Mouse (Mus musculus): ENCODE results near the gene Slc26a11. TPM values are rescaled to one million over a fixed set of nuclear protein-coding genes. Genes with fewer than 3 reads are reported as not detected.
"Not testable (repeated sequence)": the region's sequence is repeated elsewhere in the genome, so short reads cannot be mapped to it uniquely, and the experiment has no call there.

Gene Slc26a11
- total RNA-seq, 2 experiments from 2014 or later, result 3.5 to 4.3 TPM

DNA sequence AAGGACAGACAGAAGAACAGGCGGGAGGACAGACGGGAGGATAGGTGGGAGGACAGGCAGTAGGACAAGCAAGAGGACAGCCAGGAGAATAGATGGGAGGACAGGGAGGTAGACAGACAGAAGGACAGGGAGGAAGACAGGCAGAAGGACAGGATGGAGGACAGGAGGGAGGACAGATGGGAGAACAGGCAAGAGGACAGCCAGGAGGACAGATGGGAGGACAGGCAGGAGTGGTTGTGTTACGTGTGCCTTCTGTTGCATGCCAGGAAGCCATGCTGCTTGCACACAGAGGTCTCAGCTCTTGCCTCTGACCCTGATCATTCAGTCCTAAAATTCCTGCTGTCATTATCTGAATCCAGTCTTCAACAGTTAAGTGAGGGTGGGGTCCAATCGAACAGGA, 1.4 kb upstream of the Slc26a11 start:
- DNase-seq (ENCODE audit: low spot score in 2 of 2), result no peak
- intact Hi-C loops (cut with DNase I), result no loop called here

DNA sequence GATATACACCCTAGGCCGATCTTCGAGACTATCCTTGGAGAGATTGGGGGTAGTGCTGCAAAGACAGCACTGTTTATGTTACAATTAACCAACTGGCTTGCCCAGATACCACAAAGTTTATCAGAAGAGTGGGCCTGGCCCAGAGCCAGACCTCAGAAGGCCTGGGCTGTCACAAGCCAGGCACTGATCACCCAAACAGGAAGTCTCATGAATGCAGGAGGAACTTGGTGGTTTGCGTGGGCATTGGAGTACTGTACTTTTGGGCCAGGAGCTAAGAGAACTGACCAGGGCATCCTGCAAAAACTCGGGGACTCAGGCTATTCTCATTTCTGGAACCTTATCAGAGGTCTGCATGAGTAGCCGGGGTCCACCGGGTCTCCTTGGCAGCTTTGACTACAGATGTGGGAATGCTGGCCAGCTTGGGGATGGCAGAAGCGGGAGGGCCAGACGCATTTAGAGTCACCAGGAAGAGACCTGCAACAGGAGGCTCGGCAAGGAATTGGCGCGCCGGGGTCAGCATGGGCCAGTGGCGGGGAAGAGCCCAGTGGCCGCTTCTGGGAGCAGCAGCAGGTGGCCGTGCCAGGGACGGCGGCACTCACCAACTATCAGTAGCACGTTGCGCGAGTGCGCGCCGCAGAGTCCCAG, 437 bp upstream of the Slc26a11 start:
- DNase-seq (ENCODE audit: low spot score in 2 of 2), result peak in 1 of 2 experiments; percentile 15
- intact Hi-C loops (cut with DNase I), result no loop called here

DNA sequence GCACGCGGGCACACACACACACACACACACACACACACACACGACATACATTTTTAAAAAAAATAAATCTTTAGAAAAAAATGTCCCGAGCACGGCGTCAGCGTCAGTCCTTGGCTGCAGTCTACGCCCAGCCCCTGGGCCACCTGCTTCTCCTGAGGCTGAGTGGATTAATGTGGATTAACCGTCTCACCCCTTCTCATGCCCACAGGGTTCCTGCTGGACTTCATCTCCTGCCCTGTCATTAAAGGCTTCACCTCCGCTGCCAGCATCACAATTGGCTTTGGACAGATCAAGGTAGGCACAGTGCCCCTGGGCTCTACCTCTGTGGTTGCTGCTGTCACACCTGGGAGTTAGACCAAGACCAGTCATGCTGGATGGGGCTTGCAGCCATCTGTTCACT, 3.7 kb downstream of the Slc26a11 start:
- intact Hi-C loops (cut with DNase I), result no loop called here
- no peak for DNase-seq (ENCODE audit: low spot score in 2 of 2)

DNA sequence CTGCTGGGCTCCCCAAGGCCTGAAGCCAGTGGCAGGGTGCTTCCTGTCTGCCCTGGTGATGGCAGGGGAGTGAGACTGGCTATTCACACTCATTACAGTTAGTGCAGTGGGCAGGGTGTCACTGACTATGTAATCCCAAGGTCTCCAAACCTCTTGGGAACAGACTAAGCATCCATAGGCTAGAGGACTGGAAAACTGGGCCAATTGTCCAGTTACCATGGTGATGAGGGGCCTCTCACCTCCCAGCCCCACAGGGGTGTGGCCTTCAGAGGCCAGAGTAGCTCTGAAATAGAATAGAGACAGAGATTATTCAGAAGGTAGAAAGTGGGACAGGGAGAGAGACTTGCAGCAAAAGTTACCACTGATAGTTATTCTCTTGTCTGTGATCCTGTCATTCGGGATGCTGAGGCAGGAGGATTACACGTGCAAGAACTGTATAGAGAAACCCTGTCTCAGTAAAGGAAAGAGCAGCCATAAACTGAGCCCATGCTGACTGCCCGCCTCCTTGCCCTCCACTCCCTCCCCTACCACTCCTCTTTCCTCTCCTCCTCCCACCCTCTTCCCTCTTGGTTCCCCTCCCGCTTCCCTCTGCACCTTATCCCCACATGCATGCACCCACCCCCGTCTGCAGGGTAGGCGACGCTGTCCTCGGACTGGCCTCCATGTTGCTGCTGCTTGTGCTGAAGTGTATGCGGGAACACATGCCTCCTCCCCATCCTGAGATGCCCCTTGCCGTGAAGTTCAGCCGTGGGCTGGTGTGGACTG, 7.6 kb downstream of the Slc26a11 start:
- intact Hi-C loops (cut with DNase I), result loop anchor here (5.0 kb wide), 1 partner anchor 56 kb away; the partner anchor contains the start of gene Card14
- no peak for DNase-seq (ENCODE audit: low spot score in 2 of 2)

DNA sequence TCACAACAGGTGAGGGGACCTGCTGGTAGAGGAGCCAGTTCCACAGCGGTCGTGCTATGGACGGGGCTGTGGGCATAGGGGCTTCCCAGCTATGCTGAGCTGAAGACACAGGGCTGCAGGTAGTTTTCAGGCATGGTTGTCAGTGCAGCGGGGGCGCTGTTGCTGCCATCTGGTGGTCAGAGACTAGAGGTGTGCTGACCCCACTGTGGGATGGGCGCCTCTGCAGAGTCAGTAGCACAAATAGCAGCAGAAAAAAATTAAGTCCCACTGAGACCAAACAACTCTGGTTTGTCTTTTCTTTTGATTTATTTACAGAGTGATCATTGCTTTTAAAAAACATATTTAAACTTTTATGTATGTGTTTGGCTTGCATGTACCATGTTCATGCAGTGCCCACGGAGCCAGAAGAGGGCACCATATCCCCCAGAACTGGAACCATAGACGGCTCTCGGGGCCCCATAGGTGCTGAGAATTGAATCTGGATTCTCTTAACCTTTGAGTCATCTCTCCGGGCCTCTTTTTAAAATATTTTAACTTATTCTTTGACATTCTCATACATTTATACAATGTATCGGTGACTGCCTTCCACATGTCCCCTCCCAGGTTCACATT, 8.3 kb downstream of the Slc26a11 start:
- intact Hi-C loops (cut with DNase I), result loop anchor here (5.0 kb wide), 1 partner anchor 56 kb away; the partner anchor contains the start of gene Card14
- DNase-seq (ENCODE audit: low spot score in 2 of 2), result peak; percentile 54 to 62

DNA sequence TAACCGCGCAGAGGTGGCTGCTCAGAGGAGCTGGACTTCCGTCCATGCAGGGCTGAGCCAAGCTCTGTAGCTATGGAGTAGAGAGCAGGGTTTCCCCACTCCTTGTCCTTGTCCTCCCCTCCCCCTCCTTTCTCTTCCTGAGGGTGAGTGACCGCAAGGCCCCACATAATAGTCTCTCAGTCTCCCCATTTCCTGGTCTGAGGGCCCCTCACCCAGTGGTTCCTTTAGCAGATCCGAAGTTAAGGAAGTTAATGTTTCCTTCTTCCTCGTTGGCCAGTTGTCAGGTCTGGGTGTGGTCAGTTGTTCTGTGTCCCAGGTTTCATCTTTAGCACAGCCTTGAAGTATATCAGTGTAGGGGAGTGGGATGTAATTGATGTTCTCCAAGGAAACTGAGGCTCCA, 20.1 kb downstream of the Slc26a11 start:
- intact Hi-C loops (cut with DNase I), result no loop called here
- no peak for DNase-seq (ENCODE audit: low spot score in 2 of 2)

DNA sequence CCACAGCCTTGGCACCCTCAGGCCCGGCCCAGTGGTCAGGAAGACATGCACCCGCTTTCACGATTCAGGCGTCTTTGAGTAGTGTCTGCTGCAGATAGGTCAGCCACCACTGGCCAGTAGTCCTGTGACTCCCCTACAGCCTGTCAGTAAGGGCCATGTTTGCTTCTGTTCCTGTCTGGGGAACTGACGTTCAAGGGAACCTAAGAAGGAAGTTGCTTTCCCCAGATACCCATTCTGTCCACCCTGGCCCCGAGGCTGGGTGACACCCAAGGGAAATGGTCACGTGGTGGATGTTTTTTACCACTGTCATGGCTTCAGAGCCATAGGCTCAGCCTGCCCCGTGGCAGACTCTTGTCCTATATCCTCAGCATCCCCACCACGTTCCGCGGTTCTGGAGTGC, 22.0 kb downstream of the Slc26a11 start:
- intact Hi-C loops (cut with DNase I), result no loop called here
- no peak for DNase-seq (ENCODE audit: low spot score in 2 of 2)

DNA sequence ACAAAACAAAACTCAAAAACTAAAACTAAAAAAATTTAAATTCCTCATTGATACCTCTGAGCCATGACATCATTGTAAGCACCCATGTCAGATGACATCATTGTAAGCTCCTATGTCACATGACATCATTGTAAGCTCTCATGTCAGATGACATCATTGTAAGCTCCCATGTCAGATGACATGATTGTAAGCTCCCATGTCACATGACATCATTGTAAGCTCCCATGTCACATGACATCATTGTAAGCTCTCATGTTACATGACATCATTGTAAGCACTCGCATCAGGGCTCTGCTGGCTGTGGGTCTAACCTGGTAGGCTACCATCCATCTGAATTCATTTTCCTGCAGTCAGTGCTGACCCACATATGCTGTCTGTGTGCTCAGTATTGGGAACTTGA, 23.2 kb downstream of the Slc26a11 start:
- no peak for DNase-seq (ENCODE audit: low spot score in 2 of 2)
- intact Hi-C loops (cut with DNase I), result no loop called here

DNA sequence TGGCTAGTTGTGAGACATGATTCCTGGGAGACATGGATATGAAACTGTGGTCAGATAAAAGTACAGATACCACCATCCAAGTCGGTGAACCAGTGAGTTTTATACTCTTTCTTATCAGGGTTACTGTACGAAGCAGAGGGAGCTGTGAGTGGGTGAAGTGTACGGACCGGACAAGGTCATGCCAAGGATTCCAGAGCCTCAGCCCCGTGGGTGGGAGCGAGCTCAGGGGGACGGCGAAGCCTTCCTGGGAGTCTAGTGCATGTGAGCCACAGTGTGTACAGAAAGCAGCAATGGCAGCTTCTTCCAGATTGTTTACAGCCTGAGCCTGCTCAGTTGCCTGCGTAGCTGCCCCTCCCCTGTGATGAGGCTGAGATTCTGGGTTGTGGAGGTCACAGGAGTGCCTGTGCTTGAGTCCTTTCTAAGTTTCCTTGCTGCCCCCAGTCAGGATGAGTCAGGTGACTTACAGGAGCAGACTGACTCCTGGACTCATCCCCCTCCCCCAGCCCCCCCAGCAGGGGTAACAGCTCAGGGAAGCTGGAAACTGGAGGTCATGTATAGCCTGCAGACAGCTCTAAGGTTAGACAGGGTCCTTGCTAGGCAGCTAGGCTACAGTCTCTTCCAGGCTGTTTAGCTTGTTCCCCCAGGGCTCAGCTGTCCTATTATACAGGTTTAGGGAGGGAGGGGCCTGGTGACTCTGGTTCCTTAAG, 26.4 kb downstream of the Slc26a11 start:
- no peak for DNase-seq (ENCODE audit: low spot score in 2 of 2)
- intact Hi-C loops (cut with DNase I), result no loop called here

DNA sequence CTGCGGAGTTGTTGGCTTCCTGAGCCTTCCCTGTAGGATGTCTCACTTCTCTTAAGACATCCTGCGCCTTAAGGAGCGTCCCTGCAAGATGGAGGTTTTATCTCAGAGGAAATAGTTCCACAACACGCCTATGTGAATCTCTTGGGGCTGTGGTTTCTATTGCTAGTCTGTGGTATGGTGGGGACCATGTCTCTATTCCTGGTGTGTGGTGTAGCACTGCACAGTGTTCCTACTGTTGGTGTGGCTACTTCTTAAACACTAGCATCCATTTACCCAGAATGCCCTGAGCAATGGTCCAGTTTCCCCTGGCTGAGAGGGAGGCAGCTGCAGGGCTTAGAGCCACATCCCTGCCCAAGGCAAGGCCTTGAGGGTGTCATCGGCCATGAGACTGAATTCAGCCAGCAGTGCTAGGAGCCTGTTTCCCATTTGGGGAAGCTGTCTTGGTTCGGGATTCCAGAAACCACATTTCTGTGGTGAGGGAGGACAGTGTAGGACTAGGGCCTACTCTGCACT, 27.0 kb downstream of the Slc26a11 start:
- no peak for DNase-seq (ENCODE audit: low spot score in 2 of 2)
- intact Hi-C loops (cut with DNase I), result no loop called here

DNA sequence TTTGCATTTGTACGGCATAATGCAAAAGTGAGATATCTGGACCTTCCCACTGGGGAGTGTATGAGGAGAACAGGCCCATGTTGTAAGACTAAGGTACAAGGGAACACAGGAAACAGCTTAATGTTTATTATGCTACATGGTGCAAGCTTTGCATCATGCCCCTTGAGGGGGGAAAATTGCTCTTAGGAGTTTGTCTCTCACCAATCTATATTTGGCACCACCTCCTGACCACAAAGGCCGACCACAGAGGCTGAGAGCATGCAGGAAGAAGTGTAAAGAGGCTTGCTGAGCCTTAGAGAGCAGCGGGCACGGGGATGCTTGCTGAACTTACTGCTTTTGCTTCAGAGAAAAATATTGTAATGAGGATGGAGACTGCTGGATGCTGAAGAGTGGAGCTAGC, 29.5 kb downstream of the Slc26a11 start:
- intact Hi-C loops (cut with DNase I), result no loop called here
- no peak for DNase-seq (ENCODE audit: low spot score in 2 of 2)

DNA sequence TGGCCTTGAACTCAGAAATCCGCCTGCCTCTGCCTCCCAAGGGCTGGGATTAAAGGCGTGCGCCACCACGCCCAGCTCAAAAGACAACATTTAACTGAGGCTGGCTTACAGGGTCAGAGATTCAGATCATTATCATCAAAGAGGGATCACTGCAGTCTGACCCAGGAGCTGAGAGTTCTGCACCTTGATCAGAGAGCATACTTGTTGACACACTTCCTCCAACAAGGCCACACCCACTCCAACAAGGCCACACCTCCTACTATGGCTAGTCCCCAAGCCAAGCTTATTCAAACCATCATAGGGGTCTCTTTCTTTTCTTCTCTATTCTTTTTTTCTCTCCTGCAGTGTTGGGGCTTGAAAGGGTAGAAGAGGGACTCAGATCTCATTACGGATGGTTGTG, 30.9 kb downstream of the Slc26a11 start:
- intact Hi-C loops (cut with DNase I), result no loop called here
- DNase-seq (ENCODE audit: low spot score in 2 of 2), result no peak

DNA sequence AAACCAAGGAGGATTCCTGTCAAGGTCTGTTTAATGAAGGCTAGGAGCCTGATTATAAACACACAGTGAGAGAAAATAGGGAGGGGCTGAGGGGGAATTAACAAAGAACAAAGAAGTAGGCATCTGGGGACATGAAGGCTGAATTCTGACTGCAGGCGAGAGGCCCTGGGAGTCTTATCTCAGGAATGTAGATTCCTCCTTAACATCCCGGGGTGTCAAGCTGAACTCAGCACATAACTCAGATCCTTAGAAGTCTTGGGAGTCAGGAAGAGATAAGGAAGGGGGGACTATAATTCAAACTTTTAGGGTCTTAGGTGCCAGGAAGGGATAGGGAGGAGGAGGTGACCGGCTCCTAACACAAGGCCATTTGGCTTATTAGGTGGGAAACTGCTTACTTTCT, 31.9 kb downstream of the Slc26a11 start:
- intact Hi-C loops (cut with DNase I), result not testable (repeated sequence)

DNA sequence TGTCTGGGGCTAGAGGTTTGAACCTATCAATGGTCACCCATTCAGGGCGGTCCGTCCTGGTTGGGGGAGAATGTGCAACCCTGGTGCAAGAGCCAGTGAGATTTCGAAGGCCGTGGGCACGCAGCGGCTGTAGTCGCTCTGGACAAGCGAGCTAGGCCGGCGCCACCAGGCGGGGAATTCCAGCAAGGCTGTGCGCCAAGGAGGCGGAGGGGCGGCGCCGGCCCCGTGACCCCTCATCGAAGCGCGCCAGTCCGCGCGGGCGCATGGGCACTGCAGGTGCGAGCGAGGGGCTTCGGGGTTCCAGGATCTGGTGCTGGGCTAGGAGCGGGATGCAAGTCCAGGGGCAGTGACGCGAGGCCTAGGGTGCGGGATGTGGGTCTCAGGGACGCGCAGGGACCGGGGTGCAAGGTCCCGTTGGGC, 34.5 kb downstream of the Slc26a11 start:
- intact Hi-C loops (cut with DNase I), result no loop called here
- peak; percentile 39 to 52 for DNase-seq (ENCODE audit: low spot score in 2 of 2)

More for the DNA sequence above, 31.9 kb downstream of the Slc26a11 start:
- not testable (repeated sequence) for DNase-seq (ENCODE audit: low spot score in 2 of 2)

DNA sequence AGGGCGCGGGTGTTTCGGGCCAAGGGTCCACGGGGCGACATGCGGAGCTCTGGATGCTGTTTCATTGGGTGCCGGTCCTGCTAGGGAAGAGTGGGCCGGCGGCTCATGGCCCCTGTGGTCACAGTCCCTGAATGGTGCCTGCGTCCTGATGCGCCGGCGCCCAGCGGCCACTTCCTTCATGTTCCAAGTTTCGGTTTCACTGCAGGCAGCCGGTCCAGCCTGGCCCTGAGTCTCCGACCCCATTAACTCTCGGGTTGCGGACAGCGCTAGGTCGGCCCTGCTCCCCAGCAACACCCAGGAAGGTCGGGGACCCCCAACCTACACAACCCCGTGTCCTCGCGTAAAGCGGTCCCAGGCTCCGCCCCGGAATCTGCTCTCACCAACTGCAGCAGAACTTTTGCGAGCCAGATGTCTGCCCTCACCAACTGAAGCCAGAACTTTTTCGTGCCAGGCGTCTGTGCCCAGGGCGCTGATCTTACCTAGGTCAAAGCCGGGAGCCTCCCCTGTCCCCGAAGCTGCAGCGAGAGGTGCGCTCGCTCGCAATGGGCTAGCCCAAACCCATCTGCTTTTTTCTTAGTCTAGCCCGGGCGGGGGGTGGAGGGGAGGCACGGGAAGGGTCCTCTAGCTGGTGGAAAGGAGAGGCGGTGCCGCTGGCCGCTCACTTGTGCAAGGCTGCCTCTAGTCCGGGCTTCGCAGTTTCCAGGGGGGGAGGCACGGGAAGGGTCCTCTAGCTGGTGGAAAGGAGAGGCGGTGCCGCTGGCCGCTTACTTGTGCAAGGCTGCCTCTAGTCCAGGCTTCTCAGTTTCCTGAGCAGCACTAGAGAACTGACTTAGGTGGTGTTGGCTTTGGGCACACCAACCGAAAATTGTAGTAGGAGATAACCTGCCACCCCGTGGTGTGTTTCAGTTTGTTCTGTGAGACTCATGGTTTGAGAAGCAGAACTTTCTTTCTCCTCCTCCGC, 35.2 kb downstream of the Slc26a11 start:
- intact Hi-C loops (cut with DNase I), result no loop called here
- DNase-seq (ENCODE audit: low spot score in 2 of 2), result peak; percentile 40 to 46

DNA sequence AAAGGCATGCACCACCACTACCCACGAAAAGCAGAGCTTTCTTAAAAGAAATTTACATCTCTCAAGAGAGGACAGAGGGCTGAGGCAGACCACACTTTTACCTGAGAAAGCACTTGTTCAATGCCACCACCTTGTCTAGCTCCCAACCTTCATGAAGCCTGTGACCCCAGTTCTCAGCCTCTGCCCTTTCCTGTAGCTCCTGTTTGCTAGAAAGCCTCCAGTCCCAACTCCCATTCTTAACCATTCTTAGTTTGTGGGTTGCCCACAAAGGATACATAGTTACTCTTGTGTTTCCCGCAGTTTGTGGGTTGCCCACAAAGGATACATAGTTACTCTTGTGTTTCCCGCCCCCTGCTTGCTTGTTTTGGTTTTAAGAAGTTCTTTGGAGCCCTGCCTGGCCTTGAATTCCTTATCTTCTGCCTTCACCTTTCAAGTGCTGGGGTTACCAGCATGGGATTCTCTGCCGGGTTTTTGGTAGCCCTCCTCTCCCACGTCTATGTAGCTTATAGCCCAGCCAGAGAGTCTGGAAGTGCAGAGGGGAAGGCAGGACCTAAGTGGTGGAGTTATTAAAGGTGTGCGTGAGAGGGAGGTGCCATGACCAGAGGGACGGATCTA, 36.1 kb downstream of the Slc26a11 start:
- no peak for DNase-seq (ENCODE audit: low spot score in 2 of 2)
- intact Hi-C loops (cut with DNase I), result no loop called here

DNA sequence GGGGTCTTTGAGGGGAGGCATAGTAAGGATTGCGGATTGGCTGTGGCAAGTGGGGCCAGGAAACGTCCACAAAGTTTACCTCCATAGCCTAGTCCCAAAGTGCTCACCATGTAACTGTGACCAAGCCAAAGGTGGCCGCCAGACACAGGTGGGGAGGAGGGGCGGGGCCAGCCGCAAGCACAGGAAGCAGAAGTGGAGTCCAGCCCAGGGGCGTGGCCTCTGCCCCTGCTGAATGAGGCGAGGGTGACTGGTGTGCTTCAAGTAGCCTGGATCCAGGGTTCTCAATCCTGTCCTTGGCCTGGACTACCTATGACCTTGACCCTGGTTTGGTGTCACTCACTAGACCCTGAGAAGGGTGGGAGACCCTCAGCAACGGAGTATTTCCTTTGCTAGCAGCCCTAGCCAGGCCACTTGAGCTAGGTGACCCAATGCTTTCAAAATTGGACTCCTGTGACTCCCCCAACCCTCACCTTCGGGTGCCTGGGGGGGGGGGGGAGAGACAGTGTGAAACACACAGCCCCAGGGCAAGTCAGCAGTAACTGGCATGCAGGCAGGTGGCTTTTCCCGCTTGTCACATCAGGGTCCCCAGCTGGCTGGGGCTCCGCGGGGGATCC, 36.8 kb downstream of the Slc26a11 start:
- intact Hi-C loops (cut with DNase I), result no loop called here
- no peak for DNase-seq (ENCODE audit: low spot score in 2 of 2)

Measured in left cerebral cortex, postnatal 36 days (tissue).